Mouse (Mus musculus) liver, embryonic 11.5 days (tissue): Measurements from ENCODE around the gene Shisal2a. TPM values are rescaled to one million over a fixed set of nuclear protein-coding genes. Genes with fewer than 3 reads are reported as not detected.

ENCODE experiments used
- ATAC-seq: fragments of 200-750 bp; cut with Nextera tagmentation; replicated peaks from 2 replicates; pipeline ENCODE4 v1.8.0; 2017; ENCODE audit warnings: moderate number of reproducible peaks, mild to moderate bottlenecking, moderate TSS enrichment, moderate library complexity; ENCODE audit not compliant: low FRiP score
- DNase-seq: peaks from one replicate; pipeline ENCODE4 v3.0.0-alpha.2; 2017; ENCODE audit warnings: low spot score
- H3K27ac ChIP-seq: fragments of 300-500 bp; sonication (generic); 2 replicates; pipeline ENCODE4 v1.5.1; 2014; ENCODE audit warnings: mild to moderate bottlenecking, low read depth, low read length, control low read depth
- H3K27me3 ChIP-seq: fragments of 300-500 bp; sonication (generic); replicated peaks from 2 replicates; pipeline ENCODE4 v1.6.1; 2014; ENCODE audit warnings: low read length, mixed read lengths; ENCODE audit not compliant: control insufficient read depth, insufficient read depth
- H3K36me3 ChIP-seq: fragments of 300-500 bp; sonication (generic); 2 replicates; pipeline ENCODE4 v1.6.1; 2014; ENCODE audit warnings: mild to moderate bottlenecking, low read length, moderate library complexity, mixed read lengths; ENCODE audit not compliant: control insufficient read depth, insufficient read depth
- H3K4me1 ChIP-seq: fragments of 300-500 bp; sonication (generic); replicated peaks from 2 replicates; pipeline ENCODE4 v1.6.1; 2014; ENCODE audit warnings: low read length, mixed read lengths; ENCODE audit not compliant: control insufficient read depth, insufficient read depth
- H3K4me2 ChIP-seq: fragments of 300-500 bp; sonication (generic); 2 replicates; pipeline ENCODE4 v1.6.1; 2014; ENCODE audit warnings: mild to moderate bottlenecking, control low read depth, moderate library complexity
- H3K4me3 ChIP-seq: fragments of 300-500 bp; sonication (generic); 2 replicates; pipeline ENCODE4 v1.5.1; 2014; ENCODE audit warnings: low read depth, low read length, control low read depth
- H3K9ac ChIP-seq: fragments of 300-500 bp; sonication (generic); 2 replicates; pipeline ENCODE4 v1.6.1; 2014; ENCODE audit warnings: low read depth, low read length, control low read depth
- H3K9me3 ChIP-seq: fragments of 300-500 bp; sonication (generic); 2 replicates; pipeline ENCODE4 v1.6.1; 2016; ENCODE audit warnings: low read length, inconsistent platforms, mixed read lengths; ENCODE audit not compliant: control insufficient read depth
- WGBS: fragments of 180-500 bp; shearing (Covaris S2); extraction: QIAGEN DNeasy Blood & Tissue Kit; methylation state at CpG from one replicate; pipeline ENCODE4 v1.1.7; 2014; 5-methylcytosine and 5-hydroxymethylcytosine counted together
- polyA plus RNA-seq: library from polyadenylated mRNA; unstranded; fragments of >200 nt; fragmentation: Nextera tagmentation; extraction: Ambion mirVana; gene quantifications from 2 replicates; pipeline ENCODE4 v1.2.1, GENCODE M21; 2014

Gene Shisal2a
- polyA plus RNA-seq, 1 experiment from 2014 or later: 1.9 TPM

- H3K27me3 ChIP-seq: no peaks in the 10 kb centered on the region
- H3K4me1 ChIP-seq: peaks cover 10% of the 10 kb centered on the region
- H3K4me3 ChIP-seq: no peak overlapping the region
- no peaks in the 10 kb centered on the region for H3K36me3 ChIP-seq
- DNase-seq (no peak), ATAC-seq (no peak)
- H3K27ac ChIP-seq: no peak overlapping the region
- WGBS: 72% methylated on average over 7 of the region's 7 CpGs
- H3K4me2 ChIP-seq: no peak overlapping the region
- H3K9ac ChIP-seq: no peak overlapping the region
- no peaks in the 10 kb centered on the region for H3K9me3 ChIP-seq
Observed at GRCm38 (mm10) chr4:108320627-108321380, 62.3 kb downstream of the Shisal2a start.

- no peak overlapping the region for H3K9ac ChIP-seq
- H3K9me3 ChIP-seq: no peaks in the 10 kb centered on the region
- no peak overlapping the region for H3K27ac ChIP-seq
- no peak overlapping the region for H3K4me3 ChIP-seq
- no peak for ATAC-seq
- H3K36me3 ChIP-seq: no peaks in the 10 kb centered on the region
- H3K27me3 ChIP-seq: no peaks in the 10 kb centered on the region
- DNase-seq: no peak
- H3K4me2 ChIP-seq: no peak overlapping the region
- WGBS: 63% methylated on average over 6 of the region's 6 CpGs
- H3K4me1 ChIP-seq: peaks cover 10% of the 10 kb centered on the region
Observed at GRCm38 (mm10) chr4:108319747-108320146, 63.4 kb downstream of the Shisal2a start.

GRCm38 (mm10) chr4:108318649-108319615 lies 64.2 kb downstream of the Shisal2a start:
- DNase-seq (no peak), ATAC-seq (no peak; the same call in 1 of the 2 replicates)
- Histone ChIP-seq H3K27me3 (no peaks in the 10 kb centered on the region), H3K9ac (no peak overlapping the region), H3K36me3 (no peaks in the 10 kb centered on the region), H3K4me1 (peaks cover 10% of the 10 kb centered on the region), H3K9me3 (no peaks in the 10 kb centered on the region), H3K4me3 (no peak overlapping the region), H3K4me2 (no peak overlapping the region), H3K27ac (peak overlapping the region; percentile 48; the same call in 1 of the 2 replicates)
- WGBS: 49% methylated on average over 8 of the region's 8 CpGs

Other genes starting within 250 kb of the Shisal2a start
- gene Scp2, start 238.4 kb downstream of the Shisal2a start, polyA plus RNA-seq: 231 and 232 TPM in 2 replicates
- 17.6 and 20.4 TPM in 2 replicates for gene Echdc2, start 217.9 kb downstream of the Shisal2a start, polyA plus RNA-seq
- 0.18 and 0.23 TPM in 2 replicates for gene Zyg11a, start 165.3 kb downstream of the Shisal2a start, polyA plus RNA-seq
- 8.8 and 9.1 TPM in 2 replicates for gene Zyg11b, start 82.3 kb downstream of the Shisal2a start, polyA plus RNA-seq
- 43.1 and 44.2 TPM in 2 replicates for gene Coa7, start 55.2 kb downstream of the Shisal2a start, polyA plus RNA-seq
- gene Gpx7, start 23.6 kb upstream of the Shisal2a start, polyA plus RNA-seq: 21.5 and 21.8 TPM in 2 replicates
- 39.1 and 49.7 TPM in 2 replicates for gene Tut4, start 76.1 kb upstream of the Shisal2a start, polyA plus RNA-seq
- 89.0 and 96.2 TPM in 2 replicates for gene Prpf38a, start 196.0 kb upstream of the Shisal2a start, polyA plus RNA-seq
- gene Orc1, start 196.1 kb upstream of the Shisal2a start, polyA plus RNA-seq: 30.2 and 36.1 TPM in 2 replicates
- 24.7 and 27.8 TPM in 2 replicates for gene Cc2d1b, start 236.6 kb upstream of the Shisal2a start, polyA plus RNA-seq